Mouse (Mus musculus) retina, postnatal 1 day (tissue): ENCODE measurements around the gene Cmah.

Source experiments
- DNase-seq: peaks from one replicate; pipeline ENCODE4 v3.0.0-alpha.2; 2012

The Cmah gene

GRCm38 (mm10) chr13:24486403-24486802 lies 159.2 kb downstream of the Cmah start:
- DNase-seq = no peak

- DNase-seq = no peak
Measured at GRCm38 (mm10) chr13:24487061-24487460, 159.9 kb downstream of the Cmah start.

DNA sequence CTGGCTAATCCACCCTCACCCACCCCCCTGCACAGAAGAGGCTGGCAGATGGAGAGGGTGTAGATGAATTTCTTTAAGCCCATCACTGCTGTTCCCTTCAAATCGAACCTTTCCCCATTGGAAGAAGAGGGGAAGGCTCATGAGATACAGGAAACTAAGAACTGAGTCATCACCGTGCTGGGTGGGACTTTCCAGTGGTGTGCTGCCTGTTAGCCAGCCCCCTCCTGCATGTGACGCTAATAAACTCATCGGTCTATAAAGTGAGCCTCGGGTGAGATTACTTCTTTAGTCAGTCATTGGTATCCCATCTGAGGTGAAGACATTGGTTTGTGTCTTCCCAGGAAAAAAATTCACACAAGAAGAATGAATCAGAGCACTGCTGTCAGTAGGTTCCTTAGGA lies 160.3 kb downstream of the Cmah start:
- DNase-seq = peak; percentile 44

GRCm38 (mm10) chr13:24488526-24489070 lies 161.4 kb downstream of the Cmah start:
- DNase-seq = no peak

DNA sequence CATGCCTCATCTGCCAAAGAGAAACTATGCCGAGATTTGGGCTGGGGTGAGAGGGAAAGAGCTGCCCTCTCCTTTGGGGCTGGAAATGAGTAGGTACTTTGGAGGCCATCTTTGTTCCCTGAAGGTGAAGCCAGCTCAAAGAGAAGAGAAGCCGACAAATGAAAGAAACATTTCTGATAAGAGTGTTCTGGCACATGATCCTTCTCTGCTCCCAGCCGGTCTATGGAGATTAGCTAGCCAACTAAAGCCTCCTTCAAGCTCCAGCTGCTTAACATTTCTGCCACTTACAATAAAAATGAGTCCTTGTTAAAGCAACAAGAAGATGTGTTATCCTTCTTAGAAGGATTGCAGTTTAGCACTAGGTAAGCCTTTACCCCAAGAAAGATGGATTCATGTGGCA lies 162.3 kb downstream of the Cmah start:
- no peak for DNase-seq

DNA sequence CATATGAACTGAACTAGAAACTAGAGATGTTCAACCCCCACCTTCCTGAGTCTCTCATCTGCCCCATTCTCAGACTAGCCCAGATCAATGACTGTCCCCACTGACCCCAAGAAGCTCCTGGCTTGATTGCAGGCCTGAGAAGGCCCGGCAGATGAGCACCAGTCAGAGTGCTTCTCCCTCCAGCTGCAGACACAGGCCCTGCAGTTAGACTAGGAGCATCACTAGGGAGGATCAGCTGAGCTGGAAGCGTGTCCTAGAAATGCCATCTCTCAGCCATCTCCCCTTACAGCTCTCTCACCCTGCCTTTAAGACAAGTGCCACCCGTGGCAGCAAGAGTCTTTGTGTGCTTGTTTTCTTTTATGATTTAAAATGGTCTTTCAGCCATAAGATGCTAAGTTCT lies 162.8 kb downstream of the Cmah start:
- peak; percentile 54 for DNase-seq

GRCm38 (mm10) chr13:24491101-24491500 lies 163.9 kb downstream of the Cmah start:
- DNase-seq = no peak

- no peak for DNase-seq
Measured at GRCm38 (mm10) chr13:24493784-24494183, 166.6 kb downstream of the Cmah start.

DNA sequence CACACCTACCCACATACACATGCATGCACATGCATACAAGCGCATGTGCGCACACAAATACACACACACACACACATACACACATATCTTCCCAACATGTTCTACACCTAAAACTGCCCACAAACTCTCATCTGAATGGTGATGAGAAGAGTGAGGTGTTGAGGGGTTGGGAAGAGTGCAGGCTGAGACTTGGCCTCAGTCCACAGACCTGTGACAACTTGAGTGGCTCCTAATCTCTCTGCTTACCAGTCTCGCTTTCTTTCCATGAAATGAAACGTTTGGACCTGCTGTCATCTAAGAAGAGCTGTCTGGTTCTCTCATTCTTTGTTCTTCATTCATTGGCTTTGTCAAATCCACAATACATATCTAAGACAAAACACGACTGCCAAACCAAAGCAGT lies 169.1 kb downstream of the Cmah start:
- no peak for DNase-seq

DNA sequence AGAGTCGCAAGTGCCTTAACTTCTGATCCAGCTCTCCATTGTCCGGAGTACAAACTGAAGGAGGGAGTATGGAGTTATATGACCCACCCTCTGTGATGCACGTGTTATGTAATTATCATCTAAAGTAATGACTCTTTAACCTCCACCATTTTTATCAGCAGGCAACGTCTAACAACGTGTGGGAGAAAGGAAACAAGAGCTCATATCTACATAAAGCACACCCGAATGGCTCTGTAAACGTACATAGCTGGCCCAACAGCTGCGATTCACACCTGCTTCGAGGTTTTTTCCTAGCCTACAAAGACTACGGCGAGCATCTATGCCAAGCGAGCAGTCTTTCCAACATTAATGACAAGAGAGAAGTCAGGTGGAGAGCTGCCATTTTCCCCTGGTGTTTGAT lies 169.8 kb downstream of the Cmah start:
- DNase-seq = no peak

DNA sequence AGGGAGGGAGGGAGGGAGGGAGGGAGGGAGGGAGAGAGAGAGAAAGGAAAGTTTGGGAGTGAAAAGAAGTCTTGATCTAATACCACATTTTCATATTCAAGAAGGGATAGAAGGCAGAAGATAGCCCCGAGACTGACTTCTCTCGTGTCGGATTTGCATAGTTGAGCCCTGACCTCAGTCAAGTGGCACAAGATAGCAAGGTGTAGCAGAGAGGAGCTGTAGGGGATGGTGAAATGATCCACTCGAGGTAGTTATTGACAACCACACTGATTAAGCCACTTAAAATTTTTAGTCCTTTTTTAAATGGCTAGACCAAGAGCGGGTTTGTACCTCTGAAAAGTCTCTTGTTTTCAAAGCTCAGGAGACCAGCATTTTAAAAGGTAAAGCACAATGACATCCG lies 171.1 kb downstream of the Cmah start:
- no peak for DNase-seq

GRCm38 (mm10) chr13:24499505-24499904 lies 172.3 kb downstream of the Cmah start:
- DNase-seq = peak; percentile 66

DNA sequence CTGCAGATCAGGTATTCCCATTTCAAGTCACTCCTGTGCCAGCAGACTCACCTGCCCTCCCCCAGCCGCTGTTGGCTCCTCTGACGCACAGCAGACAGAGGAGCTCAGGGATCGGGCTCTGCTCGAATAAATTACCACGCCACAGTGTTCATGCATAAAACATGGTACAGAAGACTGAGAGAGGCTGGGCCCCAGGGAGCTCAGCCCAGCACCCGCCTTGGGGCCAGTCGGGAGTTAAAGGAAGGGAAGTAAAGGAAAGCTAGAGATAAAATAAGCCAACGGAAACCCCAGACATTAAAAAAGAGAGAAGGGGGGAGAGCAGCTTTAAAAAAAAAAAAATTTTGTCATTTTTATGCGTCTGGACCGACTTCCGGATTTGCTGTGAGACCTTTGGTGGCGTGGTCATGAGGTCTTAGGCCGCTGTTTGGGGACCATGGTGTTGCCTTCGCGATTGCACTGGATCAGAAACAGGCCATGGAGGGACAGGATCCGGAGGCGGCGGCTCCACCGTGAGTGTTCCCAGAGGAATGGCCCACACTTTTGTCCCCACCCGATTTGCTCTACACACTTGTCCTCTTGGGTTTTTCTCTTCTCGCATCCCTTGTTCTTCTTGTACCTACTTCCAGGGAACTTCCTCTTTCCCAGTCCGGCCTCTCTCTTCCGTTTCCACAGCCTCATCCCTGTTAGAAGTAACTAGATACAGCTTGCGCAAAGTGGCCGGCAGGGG lies 174.1 kb downstream of the Cmah start:
- no peak for DNase-seq

DNA sequence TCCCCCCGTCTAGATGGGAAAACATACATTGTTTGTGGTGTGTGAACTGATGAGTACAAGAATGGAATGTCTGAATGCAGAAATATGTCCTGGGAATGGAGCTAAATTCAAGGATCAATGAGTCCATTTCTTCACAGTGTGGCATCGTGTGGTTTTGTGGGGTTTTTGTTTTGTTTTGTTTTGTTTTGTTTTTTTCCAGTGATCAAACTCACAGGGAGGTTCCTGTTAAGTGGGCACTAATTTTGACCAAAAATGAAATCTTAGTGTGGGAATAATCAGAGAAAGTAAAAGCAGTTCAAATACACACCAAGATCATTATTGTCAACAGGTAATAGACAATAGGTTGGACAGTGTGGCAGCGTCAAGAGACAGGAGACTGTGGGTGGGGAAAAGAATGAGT lies 174.7 kb downstream of the Cmah start:
- DNase-seq = no peak

DNA sequence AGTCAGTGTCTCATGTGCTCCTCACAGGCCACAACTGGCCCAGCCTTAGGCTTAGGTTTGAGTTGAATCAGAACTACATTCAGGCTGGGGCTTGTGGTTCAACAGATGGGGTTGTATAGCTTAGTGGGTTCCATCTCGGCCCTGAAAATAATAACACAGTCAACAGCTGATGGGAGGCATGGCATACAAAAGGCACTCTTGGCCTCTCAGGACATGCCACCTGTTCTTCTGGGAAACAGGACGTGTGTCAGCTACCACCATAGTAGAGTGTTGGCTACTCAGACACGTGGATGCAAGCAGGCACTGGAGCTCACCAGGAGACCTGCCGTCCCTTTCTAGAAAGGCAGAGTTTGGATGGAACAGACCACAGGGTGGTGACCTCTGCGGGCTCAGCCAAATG lies 178.6 kb downstream of the Cmah start:
- DNase-seq = no peak

- no peak for DNase-seq
Measured at GRCm38 (mm10) chr13:24507156-24507555, 180.0 kb downstream of the Cmah start.

- DNase-seq = no peak
Measured at GRCm38 (mm10) chr13:24508917-24509316, 181.7 kb downstream of the Cmah start.

GRCm38 (mm10) chr13:24511367-24511766 lies 184.2 kb downstream of the Cmah start:
- no peak for DNase-seq

- DNase-seq = peak; percentile 53
Measured at GRCm38 (mm10) chr13:24511932-24512520, 184.8 kb downstream of the Cmah start.

DNA sequence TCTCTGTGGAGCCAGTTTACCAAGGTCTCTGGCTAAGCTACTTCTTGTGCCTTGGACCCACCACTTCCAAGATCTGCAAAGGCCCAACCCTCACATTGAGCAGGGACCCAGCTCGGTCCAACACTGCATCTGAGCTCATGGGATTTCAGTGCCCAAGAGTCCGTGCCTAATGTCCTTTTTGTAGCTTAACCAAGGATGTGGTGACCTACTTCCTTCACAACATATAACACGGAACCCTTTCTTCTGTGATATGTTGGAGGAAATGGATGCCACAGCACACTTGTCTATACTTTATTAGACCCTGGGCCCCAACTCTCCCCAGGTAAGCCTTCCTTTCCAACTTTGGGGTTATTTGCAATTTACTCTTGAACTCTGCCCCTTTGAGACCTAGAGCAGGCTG lies 186.5 kb downstream of the Cmah start:
- DNase-seq = no peak

DNA sequence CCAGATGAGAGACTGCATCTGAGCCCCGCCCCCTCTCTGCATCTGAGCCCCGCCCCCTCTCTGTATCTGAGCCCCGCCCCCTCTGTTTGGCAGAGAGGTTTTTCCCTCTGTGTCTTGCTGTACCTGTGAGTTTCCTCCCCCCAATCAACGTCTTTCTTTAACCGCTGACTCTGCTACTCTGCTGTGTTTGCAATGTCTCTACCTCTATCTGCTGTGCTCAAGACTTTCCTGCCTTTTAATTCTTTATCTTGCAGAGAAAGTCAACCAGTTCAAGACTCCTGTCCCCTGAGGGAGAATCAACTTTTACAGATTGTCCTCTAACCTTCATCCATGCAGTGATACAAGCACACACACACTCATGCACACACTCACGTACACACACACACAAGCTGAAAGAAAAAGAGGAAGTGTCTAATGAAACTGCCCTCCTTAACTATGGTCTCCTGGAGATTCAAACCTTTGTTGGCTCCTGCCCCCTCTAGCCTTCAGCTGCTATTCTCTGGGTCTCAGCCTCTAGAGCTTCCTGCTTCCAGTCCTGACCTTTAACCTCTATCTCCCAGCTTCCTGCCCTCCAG lies 188.0 kb downstream of the Cmah start:
- DNase-seq = no peak

DNA sequence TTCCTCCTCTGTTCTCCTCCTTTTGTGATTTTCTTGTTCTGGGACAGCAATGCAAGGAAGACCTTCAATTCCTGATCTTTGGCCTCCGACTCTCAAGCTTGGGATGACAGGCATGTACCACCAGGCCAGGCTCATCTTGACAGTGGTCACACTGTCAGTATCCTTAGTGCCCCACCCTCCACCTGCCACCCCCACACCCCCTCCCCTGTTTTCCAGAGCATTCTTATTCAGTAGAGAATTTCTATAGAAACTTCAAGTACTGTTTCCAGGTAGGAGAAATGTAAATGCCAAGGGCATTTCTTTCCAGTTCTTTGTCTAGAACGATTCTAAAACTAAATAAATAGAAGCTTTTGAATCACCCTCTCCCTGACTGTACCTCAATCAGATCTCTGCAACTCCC lies 190.6 kb downstream of the Cmah start:
- DNase-seq = no peak

DNA sequence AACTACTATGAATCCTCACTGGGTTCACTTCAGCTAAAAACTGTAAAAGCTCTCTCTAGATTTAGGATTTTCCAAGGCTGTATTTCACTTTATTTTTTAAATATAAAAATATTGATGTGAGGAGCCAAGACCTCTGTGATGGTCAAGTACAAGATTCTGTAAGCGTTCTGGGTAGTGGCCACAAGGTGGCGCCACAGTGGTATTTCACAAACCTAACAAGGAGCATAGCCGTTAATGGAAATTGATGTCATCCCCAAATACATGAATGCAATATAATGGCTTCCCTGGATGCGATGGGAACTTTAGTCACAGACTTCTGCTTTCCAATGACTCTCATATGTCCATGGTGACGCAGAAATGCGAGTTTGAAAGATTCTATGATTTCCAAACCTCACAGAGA lies 191.7 kb downstream of the Cmah start:
- peak; percentile 56 for DNase-seq

DNA sequence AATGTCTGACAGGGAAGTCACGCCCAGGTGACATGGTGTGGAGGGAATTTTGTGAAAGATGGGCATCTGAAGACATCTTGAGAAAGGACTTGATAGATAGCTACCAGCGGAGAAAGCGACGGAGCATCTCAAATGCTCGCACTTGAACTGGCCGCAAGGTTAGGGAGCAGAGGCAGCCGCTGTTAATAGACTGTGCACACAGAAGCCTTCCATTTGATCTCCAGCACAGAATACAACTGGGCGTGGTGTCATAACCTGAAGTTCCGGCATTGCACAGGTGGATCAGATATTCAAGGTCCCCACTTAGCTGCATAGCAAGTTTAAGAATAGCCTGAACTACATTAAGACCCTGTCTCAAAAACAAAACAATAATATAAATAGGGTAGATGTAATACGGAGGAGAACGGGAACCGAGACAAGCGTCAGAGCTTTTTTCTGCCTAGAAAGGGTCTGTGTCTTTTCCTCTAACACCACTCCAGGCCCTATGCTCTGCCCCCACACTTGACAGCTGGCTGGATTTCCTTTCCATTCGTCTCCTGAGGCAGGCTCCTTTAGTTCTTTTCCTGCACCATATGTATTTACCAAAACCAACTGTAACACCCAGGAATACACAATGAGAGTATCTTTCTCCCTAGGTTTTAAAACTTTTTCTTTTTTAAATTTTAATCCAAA lies 192.9 kb downstream of the Cmah start:
- no peak for DNase-seq
